Mouse (Mus musculus) forebrain, embryonic 14.5 days (tissue): ENCODE measurements around the gene Nfyc. TPM values are rescaled to one million over a fixed set of nuclear protein-coding genes. Genes with fewer than 3 reads are reported as not detected.
A peak's percentile ranks its signal among the peaks of the same experiment; 100 is the strongest.

Experiments
- ATAC-seq: fragments of 200-750 bp; cut with Nextera tagmentation; 2 replicates; pipeline ENCODE4 v1.8.0; 2017; ENCODE audit warnings: mild to moderate bottlenecking, moderate library complexity
- DNase-seq: peaks from one replicate; pipeline ENCODE4 v3.0.0-alpha.2; 2015; ENCODE audit warnings: low spot score
- H3K27ac ChIP-seq: fragments of 300-500 bp; sonication (generic); 2 replicates; pipeline ENCODE4 v1.5.1; 2014; ENCODE audit warnings: low read depth, mild to moderate bottlenecking, control low read depth, low read length, moderate library complexity
- H3K27me3 ChIP-seq: fragments of 300-500 bp; sonication (generic); replicated peaks from 2 replicates; pipeline ENCODE4 v1.6.1; 2014; ENCODE audit warnings: low read length, control low read depth, mixed read lengths; ENCODE audit not compliant: control insufficient read depth, insufficient read depth
- H3K36me3 ChIP-seq: fragments of 300-500 bp; sonication (generic); 2 replicates; pipeline ENCODE4 v1.6.1; 2014; ENCODE audit warnings: low read length, control low read depth; ENCODE audit not compliant: control insufficient read depth, insufficient read depth
- H3K4me1 ChIP-seq: fragments of 300-500 bp; sonication (generic); 2 replicates; pipeline ENCODE4 v1.6.1; 2014; ENCODE audit warnings: antibody characterized with exemption, low read length, control low read depth; ENCODE audit not compliant: control insufficient read depth, insufficient read depth
- H3K4me2 ChIP-seq: fragments of 300-500 bp; sonication (generic); 2 replicates; pipeline ENCODE4 v1.6.1; 2014; ENCODE audit warnings: mild to moderate bottlenecking, control low read depth, low read length
- H3K4me3 ChIP-seq: fragments of 300-500 bp; sonication (generic); 2 replicates; pipeline ENCODE4 v1.5.1; 2014; ENCODE audit warnings: low read depth, low read length, control low read depth
- H3K9ac ChIP-seq: fragments of 300-500 bp; sonication (generic); 2 replicates; pipeline ENCODE4 v1.6.1; 2014; ENCODE audit warnings: mild to moderate bottlenecking, low read length, control low read depth, moderate library complexity
- H3K9me3 ChIP-seq: fragments of 300-500 bp; sonication (generic); replicated peaks from 2 replicates; pipeline ENCODE4 v1.6.1; 2016; ENCODE audit warnings: low read length, control low read depth, mixed read lengths; ENCODE audit not compliant: control insufficient read depth
- WGBS: fragments of 180-500 bp; shearing (Covaris S2); extraction: QIAGEN DNeasy Blood & Tissue Kit; methylation state at CpG from one replicate; pipeline ENCODE4 v1.1.7; 2014; 5-methylcytosine and 5-hydroxymethylcytosine counted together
- polyA plus RNA-seq: library from polyadenylated mRNA; unstranded; fragments of >200 nt; fragmentation: Nextera tagmentation; extraction: Ambion mirVana; gene quantifications from 2 replicates; pipeline ENCODE4 v1.2.1, GENCODE M21; 2014

The Nfyc gene
- polyA plus RNA-seq, 1 experiment from 2014 or later: 120 TPM

- WGBS: 60% methylated on average over 7 of the region's 7 CpGs
- no peaks in the 10 kb centered on the region for H3K36me3 ChIP-seq
- H3K4me3 ChIP-seq: no peak overlapping the region
- no peaks in the 10 kb centered on the region for H3K4me1 ChIP-seq
- H3K4me2 ChIP-seq: no peak overlapping the region
- H3K9me3 ChIP-seq: no peaks in the 10 kb centered on the region
- no peak for DNase-seq
- no peak for ATAC-seq
- H3K27me3 ChIP-seq: no peaks in the 10 kb centered on the region
- no peak overlapping the region for H3K9ac ChIP-seq
- H3K27ac ChIP-seq: no peak overlapping the region
Observed at GRCm38 (mm10) chr4:120844423-120845082, 13.2 kb upstream of the Nfyc start.

- 83% methylated on average over 3 of the region's 3 CpGs for WGBS
- DNase-seq: no peak
Observed at GRCm38 (mm10) chr4:120841342-120841741, 10.0 kb upstream of the Nfyc start.

GRCm38 (mm10) chr4:120830767-120831166 lies 605 bp downstream of the Nfyc start:
- Histone ChIP-seq H3K9me3 (no peaks in the 10 kb centered on the region), H3K9ac (no peak overlapping the region), H3K4me2 (no peak overlapping the region), H3K4me1 (no peaks in the 10 kb centered on the region), H3K4me3 (no peak overlapping the region), H3K27ac (no peak overlapping the region), H3K27me3 (no peaks in the 10 kb centered on the region), H3K36me3 (no peaks in the 10 kb centered on the region)
- ATAC-seq (no peak), DNase-seq (no peak)
- 81% methylated on average over 5 of the region's 5 CpGs for WGBS

More at GRCm38 (mm10) chr4:120841342-120841741, 10.0 kb upstream of the Nfyc start:
- no peaks in the 10 kb centered on the region for H3K4me1 ChIP-seq
- no peaks in the 10 kb centered on the region for H3K9me3 ChIP-seq
- H3K4me2 ChIP-seq: no peak overlapping the region
- H3K36me3 ChIP-seq: no peaks in the 10 kb centered on the region
- H3K4me3 ChIP-seq: no peak overlapping the region
- H3K9ac ChIP-seq: no peak overlapping the region
- no peak overlapping the region for H3K27ac ChIP-seq
- H3K27me3 ChIP-seq: no peaks in the 10 kb centered on the region
- ATAC-seq: no peak

GRCm38 (mm10) chr4:120826418-120826817 lies 5.0 kb downstream of the Nfyc start:
- WGBS: 93% methylated on average over 6 of the region's 6 CpGs
- Histone ChIP-seq H3K9ac (no peak overlapping the region), H3K27me3 (no peaks in the 10 kb centered on the region), H3K36me3 (no peaks in the 10 kb centered on the region), H3K4me1 (peaks cover 8% of the 10 kb centered on the region), H3K27ac (no peak overlapping the region), H3K4me2 (no peak overlapping the region; the same call in 1 of the 2 replicates), H3K9me3 (no peaks in the 10 kb centered on the region), H3K4me3 (no peak overlapping the region)
- no peak for DNase-seq
- ATAC-seq: no peak

GRCm38 (mm10) chr4:120825577-120826326 lies 5.6 kb downstream of the Nfyc start:
- under 1% methylated on average over 55 of the region's 55 CpGs for WGBS

GRCm38 (mm10) chr4:120825100-120825553 lies 6.2 kb downstream of the Nfyc start:
- Histone ChIP-seq H3K9me3 (no peaks in the 10 kb centered on the region), H3K4me2 (peak overlapping the region; percentile 80), H3K27ac (peak overlapping the region; percentile 100), H3K4me3 (peak overlapping the region; percentile 68), H3K36me3 (no peaks in the 10 kb centered on the region), H3K9ac (peak overlapping the region; percentile 98), H3K4me1 (peaks cover 8% of the 10 kb centered on the region), H3K27me3 (no peaks in the 10 kb centered on the region)
- WGBS: under 1% methylated on average over 38 of the region's 53 CpGs
- ATAC-seq: peak; percentile 95
- peak; percentile 96 for DNase-seq

More at GRCm38 (mm10) chr4:120825577-120826326, 5.6 kb downstream of the Nfyc start:
- Histone ChIP-seq H3K27me3 (no peaks in the 10 kb centered on the region), H3K36me3 (no peaks in the 10 kb centered on the region), H3K4me3 (peak overlapping the region; percentile 68), H3K4me2 (peak overlapping the region; percentile 80), H3K9me3 (no peaks in the 10 kb centered on the region), H3K9ac (peak overlapping the region; percentile 98), H3K4me1 (peaks cover 8% of the 10 kb centered on the region), H3K27ac (peak overlapping the region; percentile 100)
- ATAC-seq (peak; percentile 98), DNase-seq (peak; percentile 100)

- no peaks in the 10 kb centered on the region for H3K9me3 ChIP-seq
- H3K9ac ChIP-seq: no peak overlapping the region
- H3K4me2 ChIP-seq: no peak overlapping the region
- H3K4me1 ChIP-seq: peaks cover 8% of the 10 kb centered on the region
- DNase-seq: no peak
- no peak overlapping the region for H3K27ac ChIP-seq
- no peaks in the 10 kb centered on the region for H3K27me3 ChIP-seq
- WGBS: 93% methylated on average over 2 of the region's 2 CpGs
- H3K36me3 ChIP-seq: no peaks in the 10 kb centered on the region
- no peak overlapping the region for H3K4me3 ChIP-seq
- no peak for ATAC-seq
Observed at GRCm38 (mm10) chr4:120822191-120822911, 9.0 kb downstream of the Nfyc start.

GRCm38 (mm10) chr4:120819871-120820270 lies 11.5 kb downstream of the Nfyc start:
- 95% methylated on average over 2 of the region's 2 CpGs for WGBS
- Histone ChIP-seq H3K4me2 (no peak overlapping the region), H3K9me3 (no peaks in the 10 kb centered on the region), H3K4me1 (peaks cover 8% of the 10 kb centered on the region), H3K4me3 (no peak overlapping the region), H3K27ac (no peak overlapping the region), H3K9ac (no peak overlapping the region), H3K36me3 (no peaks in the 10 kb centered on the region), H3K27me3 (no peaks in the 10 kb centered on the region)
- DNase-seq (no peak), ATAC-seq (no peak)
